Mouse (Mus musculus) embryonic fibroblast, embryonic 13.5 days (primary cell): Measurements from ENCODE around the gene Mast3.

Experiments used
- CTCF ChIP-seq: IDR thresholded peaks from 2 replicates; pipeline ENCODE4 v1.5.1; 2011; ENCODE audit warnings: mild to moderate bottlenecking, control low read depth, low read length, moderate library complexity, borderline replicate concordance; ENCODE audit not compliant: insufficient read depth
- POLR2A ChIP-seq: IDR thresholded peaks from 2 replicates; pipeline ENCODE4 v1.6.1; 2011; ENCODE audit warnings: low read depth, mild to moderate bottlenecking, control low read depth, low read length, moderate library complexity

DNA sequence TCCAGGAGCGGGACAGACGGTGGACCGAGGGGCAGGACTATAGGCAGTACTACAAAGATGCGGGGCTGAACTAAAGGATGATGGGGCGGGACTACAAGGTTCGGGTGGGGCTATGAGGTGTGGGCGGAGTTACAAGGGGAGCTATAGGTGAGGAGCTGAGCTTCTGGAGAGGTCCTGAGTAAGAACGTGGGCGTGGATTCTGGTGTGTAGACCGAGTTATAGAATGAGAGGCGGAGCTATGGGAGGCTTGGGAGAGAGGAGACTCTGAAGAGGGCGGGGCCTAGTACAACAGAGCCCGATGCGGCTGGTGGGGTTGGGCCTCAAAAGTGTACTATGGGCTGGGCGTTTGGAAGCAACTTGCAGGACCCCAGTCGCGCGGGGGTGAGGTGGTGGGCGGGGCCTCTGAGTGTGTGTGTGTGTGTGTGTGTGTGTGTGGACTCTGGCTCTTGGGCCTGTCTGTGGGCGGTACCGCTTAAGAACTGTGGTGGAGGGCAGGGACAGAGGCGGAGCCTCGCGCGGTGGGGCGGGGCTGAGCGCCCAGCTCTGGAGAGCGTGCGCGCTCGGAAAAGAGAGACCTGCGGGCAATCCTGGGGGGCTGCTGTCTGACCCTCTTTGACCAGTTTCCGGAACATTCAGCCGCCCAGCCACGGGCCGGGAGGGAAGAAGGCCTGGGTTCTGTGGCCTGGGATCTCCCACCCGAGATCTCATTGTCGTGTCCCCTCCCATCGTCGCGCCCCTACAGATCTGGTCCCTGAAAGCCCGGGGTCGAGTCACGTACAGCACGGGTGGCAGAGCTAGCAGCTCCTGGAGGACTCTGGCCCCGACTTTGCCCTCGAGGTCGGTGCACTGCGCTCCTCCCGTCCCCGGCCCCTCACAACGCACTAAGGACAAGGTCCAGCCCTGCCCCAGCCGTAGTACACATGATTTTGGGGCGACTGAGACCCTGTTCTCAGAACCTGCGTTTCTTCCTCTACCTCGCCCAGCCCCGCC is 7.5 kb downstream of the Mast3 start:
- TF ChIP-seq POLR2A (no peak; the same call in 1 of the 2 replicates), CTCF (no peak)
